Mouse (Mus musculus): Measurements from ENCODE around the gene Umod.

- TF ChIP-seq CTCF (IDR thresholded peaks at IDR 0.05; ENCODE audit: low read depth) (no peak), EP300 (IDR thresholded peaks at IDR 0.05; ENCODE audit: low read depth) (no peak)
Observed at GRCm38 (mm10) chr7:119490041-119490780, 11.1 kb upstream of the Umod start.
